8 mouse cellular contexts compared by ENCODE assay signal in the genomic region with DNA sequence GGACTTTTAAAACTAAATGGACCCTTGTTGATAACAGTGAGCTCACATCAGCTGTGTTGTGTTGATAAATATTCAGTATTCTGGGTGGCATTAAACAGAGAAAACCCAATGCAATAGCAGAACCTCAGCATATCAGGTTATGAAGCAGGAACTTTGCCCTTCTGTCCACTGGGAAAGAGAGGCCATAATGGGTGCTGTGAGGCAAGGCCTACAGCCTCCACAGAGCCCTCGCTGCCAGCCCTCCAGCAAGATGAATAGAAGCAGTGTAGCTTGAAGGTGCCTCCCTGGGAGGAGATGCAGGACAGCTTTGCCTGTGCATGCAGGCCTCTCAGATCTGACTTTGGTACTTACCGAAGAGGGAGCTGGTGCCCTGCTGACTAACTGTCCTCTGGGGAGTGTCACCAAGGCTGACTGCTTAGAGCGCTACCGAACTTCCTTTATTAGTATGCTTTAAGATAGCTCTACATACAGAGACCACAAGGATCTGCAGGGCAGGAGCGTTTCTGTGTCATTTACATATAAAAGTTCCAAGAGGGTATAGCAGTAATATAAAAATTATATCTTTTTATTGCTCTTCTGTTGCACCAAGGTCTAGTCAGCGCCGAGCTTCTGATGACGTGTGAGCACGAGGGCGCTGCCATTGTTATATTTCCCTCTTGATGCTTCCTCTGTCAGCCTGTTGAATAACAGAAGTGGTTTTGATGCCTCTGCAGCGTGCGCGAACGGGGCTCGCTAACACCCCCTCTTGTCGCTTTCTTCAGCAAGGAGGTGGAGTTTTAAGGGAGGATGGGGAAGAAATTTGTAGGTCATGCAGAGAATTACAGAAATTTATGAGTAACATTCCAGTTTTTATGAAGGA.
DNase-seq lines count a peak whose midpoint lies in the region; ATAC-seq lines count a peak whose summit lies in the region.
"Had no signal": no experiment of that assay in that cellular context is flagged by ENCODE, and none has a peak within 500 bp of the region (broad histone marks: within the 10 kb centered on the region; RNA-seq: fewer than 3 reads in every experiment).

No protein-coding gene starts in this region.

- no peak overlapping the region for H3K9ac ChIP-seq in lung, embryonic 16.5 days (ENCODE audit: low read length)
- H3K9ac ChIP-seq: lung, embryonic 15.5 days had no signal

- no peaks in the 10 kb centered on the region for H3K9me3 ChIP-seq in lung, embryonic 16.5 days (ENCODE audit: control insufficient read depth, low read length)
- H3K9me3 ChIP-seq in embryonic facial prominence, embryonic 10.5 days = no peaks in the 10 kb centered on the region
- H3K9me3 ChIP-seq: lung, embryonic 15.5 days had no signal

- peaks cover 89% of the 10 kb centered on the region for H3K79me2 ChIP-seq in macrophage (ENCODE audit: inconsistent target)

- H3K27me3 ChIP-seq in lung, embryonic 16.5 days (ENCODE audit: control insufficient read depth, insufficient read depth, low read depth, low read length) = no peaks in the 10 kb centered on the region
- H3K27me3 ChIP-seq in embryonic facial prominence, embryonic 10.5 days (replicated peaks; ENCODE audit: low read depth, poor library complexity, severe bottlenecking) = no peaks in the 10 kb centered on the region
- H3K27me3 ChIP-seq: lung, embryonic 15.5 days had no signal

- 66% methylated on average over 16 of the region's 16 CpGs for WGBS in lung, embryonic 16.5 days
- WGBS in embryonic facial prominence, embryonic 10.5 days = 77% methylated on average over 16 of the region's 16 CpGs
- 6% methylated on average over 16 of the region's 16 CpGs for WGBS in macrophage (ENCODE audit: missing documents)

- H3K4me3 ChIP-seq in lung, embryonic 16.5 days (ENCODE audit: low read length) = no peak overlapping the region
- no peak overlapping the region for H3K4me3 ChIP-seq in embryonic facial prominence, embryonic 10.5 days
- H3K4me3 ChIP-seq in macrophage (ENCODE audit: inconsistent target) = no peak overlapping the region; the same call in 1 of the 2 replicates
- H3K4me3 ChIP-seq: lung, embryonic 15.5 days had no signal

- peak overlapping the region; percentile 27; the same call in 1 of the 2 replicates for H3K27ac ChIP-seq in lung, embryonic 16.5 days (ENCODE audit: low read length)
- H3K27ac ChIP-seq in embryonic facial prominence, embryonic 10.5 days (replicated peaks) = peak overlapping the region; percentile 20; the same call in 1 of the 2 replicates
- H3K27ac ChIP-seq in macrophage = peak overlapping the region; percentile 98
- H3K27ac ChIP-seq: lung, embryonic 15.5 days had no signal

- ATAC-seq in lung, embryonic 16.5 days (ENCODE audit: low read depth) = no peak

- no peak overlapping the region for H3K4me2 ChIP-seq in lung, embryonic 16.5 days (ENCODE audit: low read depth, low read length)
- H3K4me2 ChIP-seq: lung, embryonic 15.5 days had no signal

- no peak for DNase-seq in lung, postnatal 14 days
- DNase-seq in embryonic facial prominence, embryonic 10.5 days (ENCODE audit: low spot score) = no peak
- peak; percentile 63 for DNase-seq in thymus, postnatal 0 days (ENCODE audit: low spot score)
- no peak for DNase-seq in urinary bladder, adult 2 months (ENCODE audit: low spot score)
- DNase-seq in adrenal gland, postnatal 4 days (ENCODE audit: low spot score in 2 of 2) = no peak

- H3K36me3 ChIP-seq in lung, embryonic 16.5 days (ENCODE audit: control insufficient read depth, insufficient read depth, low read length) = no peaks in the 10 kb centered on the region
- H3K36me3 ChIP-seq in embryonic facial prominence, embryonic 10.5 days (replicated peaks) = peaks cover 9% of the 10 kb centered on the region
- no peaks in the 10 kb centered on the region for H3K36me3 ChIP-seq in macrophage (ENCODE audit: inconsistent target)
- H3K36me3 ChIP-seq: lung, embryonic 15.5 days had no signal

- peaks cover 13% of the 10 kb centered on the region; the same call in 1 of the 2 replicates for H3K4me1 ChIP-seq in lung, embryonic 16.5 days (replicated peaks; ENCODE audit: control insufficient read depth, insufficient read depth, low read length)
- H3K4me1 ChIP-seq in embryonic facial prominence, embryonic 10.5 days = peaks cover 53% of the 10 kb centered on the region

Comparison
In these comparisons a context has a peak if more than half of its experiments do, and no peak if none do; other contexts are left out.
1. H3K27ac ChIP-seq: peak in every context shown above with its lines; median percentile 98 in macrophage; 27 in lung, embryonic 16.5 days; 20 in embryonic facial prominence, embryonic 10.5 days.